Mouse (Mus musculus) lung, postnatal 0 days (tissue): ENCODE results near the gene Pla2g15.

Experiments
- CTCF ChIP-seq: IDR thresholded peaks from 2 replicates; pipeline ENCODE4 v1.5.1; 2016; ENCODE audit warnings: antibody characterized with exemption, mild to moderate bottlenecking
- EP300 ChIP-seq: IDR thresholded peaks from 2 replicates; pipeline ENCODE4 v1.6.1; 2016; ENCODE audit warnings: antibody characterized with exemption, mild to moderate bottlenecking, control low read depth

DNA sequence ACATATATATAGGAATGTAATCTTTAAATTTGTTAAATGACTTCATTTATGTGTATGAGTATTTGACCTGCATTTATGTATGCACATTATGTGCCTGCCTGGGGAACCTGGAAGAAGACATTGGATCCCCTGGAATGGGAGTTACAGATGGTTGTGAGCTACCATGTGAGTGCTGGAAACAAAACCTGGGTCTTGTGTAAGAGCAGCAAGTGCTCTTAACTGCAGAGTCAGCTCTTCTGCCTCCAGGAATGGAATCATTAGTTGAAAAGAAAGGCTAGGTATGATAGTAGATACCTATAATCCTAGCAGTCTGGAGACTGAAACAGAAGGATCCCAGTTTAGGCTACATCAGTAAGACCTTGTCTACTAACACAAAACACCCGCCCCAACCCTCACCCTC, 24.1 kb upstream of the Pla2g15 start:
- TF ChIP-seq CTCF (no peak), EP300 (no peak)
